Mouse (Mus musculus): ENCODE measurements at regions not wholly inside any gene's neighbourhood (a gene's known extent, or its start where the extent isn't known, plus 50 kb on each side); places are given as distances from the start of the nearest gene placed in this dataset.

GRCm38 (mm10) chr10:111783496-111783895 lies 189.0 kb upstream of the Krr1 start:
- no peak for DNase-seq (ENCODE audit: low read depth, low spot score)

GRCm38 (mm10) chr10:111784065-111784853 lies 188.2 kb upstream of the Krr1 start:
- DNase-seq (ENCODE audit: low read depth, low spot score), result peak; percentile 72

- no peak for DNase-seq (ENCODE audit: low read depth, low spot score)
Measured at GRCm38 (mm10) chr10:111787175-111787574, 185.3 kb upstream of the Krr1 start.

GRCm38 (mm10) chr10:111789264-111789663 lies 183.2 kb upstream of the Krr1 start:
- no peak for DNase-seq (ENCODE audit: low read depth, low spot score)

GRCm38 (mm10) chr10:111790911-111791310 lies 181.6 kb upstream of the Krr1 start:
- DNase-seq (ENCODE audit: low read depth, low spot score), result no peak

GRCm38 (mm10) chr10:111795056-111795455 lies 177.4 kb upstream of the Krr1 start:
- DNase-seq (ENCODE audit: low read depth, low spot score), result no peak

GRCm38 (mm10) chr10:111795756-111796155 lies 176.7 kb upstream of the Krr1 start:
- DNase-seq (ENCODE audit: low read depth, low spot score), result no peak

GRCm38 (mm10) chr10:111798851-111799281 lies 173.6 kb upstream of the Krr1 start:
- DNase-seq (ENCODE audit: low read depth, low spot score), result no peak

- DNase-seq (ENCODE audit: low read depth, low spot score), result peak; percentile 56
Measured at GRCm38 (mm10) chr10:111799850-111800589, 172.4 kb upstream of the Krr1 start.

GRCm38 (mm10) chr10:111800590-111800935 lies 171.9 kb upstream of the Krr1 start:
- DNase-seq (ENCODE audit: low read depth, low spot score), result no peak

GRCm38 (mm10) chr10:111801021-111801793 lies 171.3 kb upstream of the Krr1 start:
- DNase-seq (ENCODE audit: low read depth, low spot score), result peak; percentile 76

GRCm38 (mm10) chr10:111801794-111802359 lies 170.6 kb upstream of the Krr1 start:
- peak; percentile 74 for DNase-seq (ENCODE audit: low read depth, low spot score)

- DNase-seq (ENCODE audit: low read depth, low spot score), result no peak
Measured at GRCm38 (mm10) chr10:111806333-111806732, 166.1 kb upstream of the Krr1 start.

- no peak for DNase-seq (ENCODE audit: low read depth, low spot score)
Measured at GRCm38 (mm10) chr10:111806916-111807315, 165.5 kb upstream of the Krr1 start.

GRCm38 (mm10) chr10:111813736-111814135 lies 158.7 kb upstream of the Krr1 start:
- DNase-seq (ENCODE audit: low read depth, low spot score), result no peak

GRCm38 (mm10) chr10:111814648-111815047 lies 157.8 kb upstream of the Krr1 start:
- DNase-seq (ENCODE audit: low read depth, low spot score), result no peak

GRCm38 (mm10) chr10:111815160-111815559 lies 157.3 kb upstream of the Krr1 start:
- DNase-seq (ENCODE audit: low read depth, low spot score), result no peak

- no peak for DNase-seq (ENCODE audit: low read depth, low spot score)
Measured at GRCm38 (mm10) chr10:111815821-111816599, 156.5 kb upstream of the Krr1 start.

- no peak for DNase-seq (ENCODE audit: low read depth, low spot score)
Measured at GRCm38 (mm10) chr10:111819755-111820451, 152.6 kb upstream of the Krr1 start.

GRCm38 (mm10) chr10:111824820-111825219 lies 147.6 kb upstream of the Krr1 start:
- no peak for DNase-seq (ENCODE audit: low read depth, low spot score)

Measured in mesoderm, embryonic 11.5 days (tissue).